Mouse (Mus musculus) liver, embryonic 14.5 days (tissue): ENCODE results near the gene Tex2.

ENCODE experiments used
- CTCF ChIP-seq: IDR thresholded peaks from 2 replicates; pipeline ENCODE4 v1.5.1; 2016; ENCODE audit warnings: antibody characterized with exemption, low read depth, control low read depth
- EP300 ChIP-seq: IDR thresholded peaks from 2 replicates; pipeline ENCODE4 v1.6.1; 2016; ENCODE audit warnings: antibody characterized with exemption, low read depth

DNA sequence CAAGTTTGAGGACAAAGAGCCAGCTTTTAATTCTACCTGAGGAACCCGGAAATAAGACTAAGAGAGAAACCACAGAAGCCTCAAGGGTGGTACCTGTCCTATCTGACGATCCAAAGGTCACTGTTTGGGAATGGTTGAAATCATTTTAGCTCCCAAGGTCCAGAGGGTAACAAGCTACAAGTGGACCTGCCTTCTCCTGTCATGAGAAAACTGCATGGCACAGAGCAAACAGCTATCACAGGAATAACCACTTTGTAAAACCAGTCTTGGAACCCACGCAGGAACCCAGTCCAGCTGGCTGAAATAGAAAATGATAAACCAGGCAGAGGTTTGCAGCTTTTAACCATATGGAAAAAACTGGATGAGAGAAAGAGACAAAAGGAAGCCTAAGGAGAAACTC is 150.9 kb downstream of the Tex2 start:
- no peak for TF ChIP-seq CTCF
- no peak for TF ChIP-seq EP300
